Mouse (Mus musculus): Measurements from ENCODE around the gene Dapk1.

The Dapk1 gene

DNA sequence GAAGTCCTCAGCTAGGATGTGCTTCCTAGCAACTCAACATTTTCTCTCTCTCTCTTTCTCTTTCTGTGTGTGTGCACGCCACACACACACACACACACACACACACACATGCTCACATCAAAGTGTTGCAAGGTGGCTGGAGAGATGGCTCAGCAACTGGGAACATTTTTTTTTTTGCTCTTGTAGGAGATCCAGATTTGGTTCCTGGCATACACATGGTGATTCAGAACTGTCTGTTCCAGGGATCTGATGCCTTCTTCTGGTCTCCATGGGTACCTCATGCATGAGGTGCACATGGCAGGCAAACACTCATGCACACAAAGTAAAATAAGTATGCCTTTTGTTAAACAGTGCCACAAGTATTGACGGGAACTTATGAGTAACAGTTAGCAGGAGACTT is 89.2 kb downstream of the Dapk1 start:
- DNase-seq (ENCODE audit: low spot score in 2 of 2) = no peak

DNA sequence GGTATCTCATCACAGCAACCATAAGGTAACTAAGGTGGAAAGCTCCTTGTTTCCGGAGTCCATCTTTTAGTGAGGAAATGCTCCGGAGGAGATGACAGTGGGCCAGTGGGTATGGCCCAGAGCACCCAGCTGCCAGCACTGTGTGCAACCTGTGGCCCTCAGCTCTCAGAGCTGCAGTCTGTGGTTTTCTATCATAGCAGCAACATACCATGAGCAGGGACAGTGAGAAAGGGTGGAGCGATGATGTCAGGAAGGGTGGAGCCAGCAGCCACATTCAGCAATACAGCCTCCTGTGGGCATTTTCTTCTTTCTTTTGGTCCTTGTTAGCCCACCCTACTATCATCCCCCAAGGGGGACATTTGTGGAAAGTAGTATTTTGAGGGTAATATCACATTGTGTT is 90.2 kb downstream of the Dapk1 start:
- no peak for DNase-seq (ENCODE audit: low spot score in 2 of 2)

DNA sequence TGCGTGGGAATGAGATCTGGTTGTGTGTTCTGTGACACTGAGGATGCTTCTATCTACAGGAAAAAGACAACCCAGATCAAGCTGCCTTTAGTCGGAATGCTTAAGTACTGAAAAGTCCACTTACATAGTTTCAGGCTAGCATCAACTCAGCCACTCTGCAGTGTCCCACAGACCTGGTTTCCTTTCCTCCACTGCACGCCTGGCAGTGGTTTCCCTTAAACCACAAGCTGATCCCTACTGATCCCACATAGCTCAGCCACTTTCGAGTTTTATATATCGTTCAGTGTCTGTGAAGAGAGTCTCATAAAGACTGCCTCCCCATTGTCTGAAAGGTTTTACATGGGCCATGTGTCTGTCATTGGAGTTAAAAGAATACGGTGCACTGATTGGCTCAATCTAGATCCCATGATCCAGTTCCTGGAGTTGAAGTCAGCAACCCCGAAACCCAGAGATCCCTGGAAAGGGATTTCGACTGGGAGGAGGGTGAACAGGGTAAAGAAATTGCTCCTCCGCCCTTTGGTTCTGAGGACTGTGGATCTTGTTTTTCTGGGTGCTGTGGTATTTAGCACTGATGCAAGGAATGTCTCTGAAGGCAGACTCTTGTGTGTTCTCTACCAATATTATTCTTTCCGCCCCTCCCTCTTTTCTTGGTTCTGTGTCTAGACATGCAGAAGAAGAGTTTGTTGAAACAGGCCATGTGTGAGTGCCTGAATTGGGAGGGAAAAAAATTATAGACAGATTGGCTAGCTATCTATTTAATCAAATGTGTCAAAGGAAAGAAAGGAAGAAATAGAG is 93.6 kb downstream of the Dapk1 start:
- DNase-seq (ENCODE audit: low spot score in 2 of 2) = no peak

GRCm38 (mm10) chr13:60696323-60696722 is 94.6 kb downstream of the Dapk1 start:
- DNase-seq (ENCODE audit: low spot score in 2 of 2) = no peak

DNA sequence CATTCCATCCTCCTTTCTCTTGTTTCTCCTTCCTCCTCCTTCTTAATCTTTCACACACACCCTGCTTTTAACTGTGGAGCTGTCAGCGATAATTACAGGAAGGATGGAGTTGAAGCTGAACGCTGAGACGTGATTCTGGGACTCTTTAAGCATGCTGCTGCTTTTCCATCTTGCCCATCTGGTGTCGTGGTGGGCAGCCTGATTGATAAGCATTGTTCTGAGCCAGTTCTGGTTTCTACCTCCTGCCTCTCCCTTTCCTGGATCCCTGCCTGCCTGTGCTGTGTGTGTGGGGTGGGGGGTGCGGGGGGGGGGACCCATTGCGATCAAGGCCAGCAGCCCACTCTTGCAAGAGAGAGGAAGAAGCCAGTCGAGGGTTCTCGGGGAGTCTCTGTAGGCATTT is 95.0 kb downstream of the Dapk1 start:
- DNase-seq (ENCODE audit: low spot score in 2 of 2) = no peak

DNA sequence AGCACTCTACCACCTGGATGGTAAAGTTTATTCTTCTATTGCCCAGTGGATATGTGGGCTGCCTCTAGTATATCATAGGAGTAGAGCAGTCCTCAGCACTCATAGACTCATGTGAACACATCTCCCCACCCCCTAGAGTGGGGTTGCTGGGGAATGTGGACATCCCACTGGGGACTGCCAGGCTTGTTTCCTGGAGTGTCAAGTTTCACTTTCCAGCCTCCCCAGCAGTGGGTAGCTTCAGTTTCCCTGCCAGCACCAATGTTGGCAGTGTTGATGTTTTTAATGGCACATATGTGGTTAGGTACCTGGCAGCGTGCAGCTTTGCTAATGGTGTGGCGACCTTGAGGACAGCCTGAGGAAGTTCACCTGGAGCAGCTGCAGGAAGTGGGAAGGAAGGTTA is 96.3 kb downstream of the Dapk1 start:
- DNase-seq (ENCODE audit: low spot score in 2 of 2) = no peak

DNA sequence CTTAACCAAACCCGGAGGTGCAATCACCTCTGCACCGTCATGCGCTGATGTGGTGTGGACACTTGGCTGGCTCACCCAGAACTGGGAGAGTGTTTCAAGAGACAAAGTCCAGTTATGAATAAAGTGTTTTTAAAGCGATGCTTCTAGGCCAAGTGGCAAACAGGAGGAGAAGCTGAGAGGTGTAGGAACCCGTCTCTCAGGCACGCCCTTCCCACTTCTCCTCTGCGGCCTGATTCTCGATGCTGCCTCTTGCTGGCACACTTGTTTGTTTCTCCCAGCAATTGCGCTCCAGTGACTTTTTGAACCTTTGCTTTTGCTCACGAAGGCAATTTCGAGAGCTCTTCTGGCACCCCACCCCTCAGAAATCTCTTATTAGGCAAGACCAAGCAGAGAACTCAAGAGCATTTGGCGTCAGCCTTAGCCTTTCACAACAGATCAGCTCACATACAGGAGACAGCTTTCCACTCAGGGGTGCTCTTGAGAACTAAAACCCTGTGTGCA is 100.0 kb downstream of the Dapk1 start:
- DNase-seq (ENCODE audit: low spot score in 2 of 2) = no peak

- no peak for DNase-seq (ENCODE audit: low spot score in 2 of 2)
These were observed 106.1 kb downstream of the Dapk1 start for GRCm38 (mm10) chr13:60707541-60708468.

DNA sequence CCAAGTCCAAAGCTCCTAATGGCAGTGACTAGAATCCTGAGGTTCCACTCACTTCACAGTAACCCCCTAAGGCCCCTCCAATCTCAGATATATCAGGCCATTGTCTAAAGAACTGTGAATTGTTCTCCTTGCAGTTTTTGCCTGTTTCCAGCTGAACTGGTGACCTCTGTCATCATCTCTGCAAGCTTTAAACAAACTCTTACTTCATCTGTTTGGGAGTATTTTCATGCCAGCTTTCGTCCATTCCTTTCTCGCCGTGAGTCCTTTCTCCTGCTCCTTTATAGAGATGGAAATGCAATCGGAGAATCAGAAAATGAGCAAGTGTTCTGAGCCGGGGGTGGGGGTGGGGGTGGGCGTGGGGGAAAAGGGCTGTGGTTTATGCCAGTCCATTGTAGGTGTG is 107.4 kb downstream of the Dapk1 start:
- DNase-seq (ENCODE audit: low spot score in 2 of 2) = no peak

DNA sequence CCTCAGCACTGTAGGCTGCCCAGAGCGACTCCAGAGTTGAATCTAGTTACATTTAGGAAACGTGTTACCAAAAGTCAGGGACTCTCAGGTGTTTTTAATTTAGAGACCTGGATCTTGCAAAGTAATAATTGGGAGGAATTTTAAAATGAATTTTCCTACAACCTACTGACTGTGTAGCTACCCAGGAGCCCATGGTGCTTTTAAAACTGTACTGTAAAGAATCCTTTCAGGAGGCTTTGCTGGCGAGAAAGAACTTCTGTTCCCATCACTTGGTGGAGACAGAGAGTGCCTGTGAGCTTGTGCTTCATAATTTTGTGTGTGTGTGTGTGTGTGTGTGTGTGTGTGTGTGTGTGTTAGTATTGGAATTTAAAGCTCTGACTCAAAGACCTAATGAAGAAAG is 109.2 kb downstream of the Dapk1 start:
- no peak for DNase-seq (ENCODE audit: low spot score in 2 of 2)

GRCm38 (mm10) chr13:60713537-60713936 is 111.8 kb downstream of the Dapk1 start:
- DNase-seq (ENCODE audit: low spot score in 2 of 2) = no peak

DNA sequence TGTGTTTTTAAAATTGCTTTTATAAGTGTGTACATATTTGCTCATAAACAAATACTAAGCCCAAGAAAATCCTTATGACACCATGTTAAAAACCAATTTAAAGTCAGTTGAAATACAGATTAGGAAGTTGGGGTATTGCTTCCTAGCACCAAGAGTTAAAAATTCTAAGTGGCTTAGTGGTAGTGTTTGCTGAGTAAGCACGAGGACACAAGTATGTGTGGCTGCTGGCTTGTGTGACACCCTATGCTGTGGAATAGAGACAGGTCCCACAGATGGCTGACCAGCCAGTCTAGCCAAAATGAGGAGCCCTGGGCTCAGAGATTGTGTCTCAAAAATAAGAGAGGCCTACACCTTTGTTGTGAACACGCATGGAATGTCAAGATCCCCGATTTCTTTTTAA is 114.4 kb downstream of the Dapk1 start:
- DNase-seq (ENCODE audit: low spot score in 2 of 2) = no peak

DNA sequence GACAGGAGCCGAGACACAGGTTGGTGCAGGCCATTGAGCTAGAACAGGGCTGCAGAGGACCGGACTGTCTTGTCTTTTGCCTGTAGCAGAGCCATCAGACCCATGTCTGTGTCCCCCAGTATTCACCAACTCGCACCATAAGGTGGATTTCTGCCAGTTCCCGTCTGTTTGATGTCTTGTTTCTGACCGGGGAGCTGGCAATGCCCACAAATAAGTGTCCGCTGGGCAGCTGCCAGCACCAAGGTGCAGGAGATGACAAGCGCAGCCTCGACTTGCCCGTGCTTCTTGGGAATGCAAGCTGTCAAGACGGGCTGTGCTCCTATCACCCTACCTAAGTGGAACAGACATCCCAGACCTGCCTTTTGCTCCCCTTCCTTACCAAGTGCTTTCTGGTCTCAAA is 115.7 kb downstream of the Dapk1 start:
- DNase-seq (ENCODE audit: low spot score in 2 of 2) = no peak

DNA sequence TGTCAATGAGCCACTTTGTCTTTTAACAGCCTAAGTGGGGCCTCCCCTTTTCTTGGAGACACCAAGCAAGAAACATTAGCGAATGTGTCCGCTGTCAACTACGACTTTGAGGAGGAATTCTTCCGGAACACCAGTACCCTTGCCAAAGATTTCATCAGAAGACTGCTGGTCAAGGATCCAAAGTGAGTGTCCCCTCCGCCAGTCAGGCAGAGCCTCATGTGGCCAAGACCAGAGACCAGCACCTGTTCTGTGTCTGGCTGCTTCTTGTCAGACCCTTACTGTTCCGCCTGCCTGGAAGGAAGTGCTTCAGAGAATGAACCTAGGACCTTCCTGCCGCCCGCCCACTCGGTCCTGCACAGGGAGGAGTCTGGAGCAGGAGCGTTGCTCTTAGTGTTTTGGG is 117.8 kb downstream of the Dapk1 start:
- DNase-seq (ENCODE audit: low spot score in 2 of 2) = no peak

DNA sequence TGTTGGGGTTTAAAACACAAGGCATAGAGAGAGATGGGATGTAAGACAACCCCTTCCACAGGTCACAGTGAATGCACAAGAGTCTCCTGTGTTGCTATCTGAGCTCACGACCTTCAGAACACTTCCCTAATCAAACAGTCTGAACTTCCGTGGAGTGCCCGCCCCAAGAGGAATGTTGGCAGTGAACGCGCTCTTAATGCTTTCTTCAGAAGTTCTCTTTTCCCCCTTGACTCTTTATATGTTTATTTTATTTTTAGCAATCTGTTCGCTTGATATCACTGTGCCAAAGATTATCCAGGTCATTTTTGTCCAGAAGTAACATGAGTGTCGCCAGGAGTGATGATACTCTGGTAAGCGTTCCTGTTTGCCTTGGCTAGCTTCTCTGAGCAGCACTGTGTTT is 121.0 kb downstream of the Dapk1 start:
- DNase-seq (ENCODE audit: low spot score in 2 of 2) = no peak

DNA sequence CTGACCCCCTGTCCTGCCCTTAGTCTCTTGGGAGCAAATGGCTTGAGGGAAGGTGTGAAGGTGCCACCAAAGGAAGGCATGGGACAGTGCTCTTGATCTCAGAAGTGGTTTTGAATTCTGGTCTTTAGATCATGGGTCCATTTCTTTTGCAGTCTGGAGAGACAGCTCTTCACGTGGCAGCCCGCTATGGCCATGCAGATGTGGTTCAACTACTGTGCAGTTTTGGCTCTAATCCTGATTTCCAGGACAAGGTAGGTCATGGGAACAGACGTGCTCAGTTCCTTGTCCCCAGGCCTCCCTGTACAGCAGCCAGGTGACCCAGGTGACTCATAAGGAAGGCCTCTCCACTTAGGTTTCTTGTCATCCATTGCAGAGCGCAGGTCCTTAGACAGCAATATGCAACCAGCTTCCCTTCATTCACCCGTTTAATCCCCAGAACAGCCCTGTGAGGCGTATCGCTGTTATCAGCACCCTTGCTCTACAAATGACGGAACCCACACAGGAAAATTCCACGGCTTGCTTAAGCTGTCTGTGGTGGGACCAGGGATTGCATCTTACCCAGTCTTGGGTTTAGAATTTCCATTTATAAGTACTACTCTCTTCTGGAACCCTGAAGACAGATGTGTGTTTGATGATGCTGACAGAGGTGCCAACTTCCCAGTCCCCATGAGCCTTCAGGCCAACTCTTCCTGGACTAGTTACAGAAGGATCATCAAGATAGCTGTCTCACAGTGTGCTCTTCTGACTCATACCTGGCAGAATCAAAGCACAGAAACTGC is 126.7 kb downstream of the Dapk1 start:
- DNase-seq (ENCODE audit: low spot score in 2 of 2) = no peak

- no peak for DNase-seq (ENCODE audit: low spot score in 2 of 2)
These were observed 127.3 kb downstream of the Dapk1 start for GRCm38 (mm10) chr13:60729055-60729402.

GRCm38 (mm10) chr13:60730587-60730986 is 128.8 kb downstream of the Dapk1 start:
- no peak for DNase-seq (ENCODE audit: low spot score in 2 of 2)

- no peak for DNase-seq (ENCODE audit: low spot score in 2 of 2)
These were observed 129.3 kb downstream of the Dapk1 start for GRCm38 (mm10) chr13:60731001-60731400.

DNA sequence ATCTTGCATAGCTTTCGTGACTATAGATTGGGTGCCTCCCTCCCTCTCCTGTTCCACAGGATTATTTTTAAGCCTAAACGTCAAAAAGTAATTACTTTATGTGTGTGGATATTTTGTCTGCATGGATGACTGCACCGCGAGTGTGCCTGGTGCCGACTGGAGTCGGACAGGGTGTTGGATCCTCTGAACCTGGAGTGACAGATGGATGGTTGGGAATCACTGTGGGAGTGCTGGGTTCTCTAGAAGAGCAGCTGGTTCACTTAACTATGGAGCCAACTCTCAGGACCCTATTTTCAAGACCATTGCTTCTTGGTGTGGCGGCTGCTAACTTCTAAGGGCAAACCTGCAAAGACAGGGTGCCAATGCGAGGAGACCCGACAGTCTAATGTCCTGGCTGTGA is 133.6 kb downstream of the Dapk1 start:
- DNase-seq (ENCODE audit: low spot score in 2 of 2) = no peak

DNA sequence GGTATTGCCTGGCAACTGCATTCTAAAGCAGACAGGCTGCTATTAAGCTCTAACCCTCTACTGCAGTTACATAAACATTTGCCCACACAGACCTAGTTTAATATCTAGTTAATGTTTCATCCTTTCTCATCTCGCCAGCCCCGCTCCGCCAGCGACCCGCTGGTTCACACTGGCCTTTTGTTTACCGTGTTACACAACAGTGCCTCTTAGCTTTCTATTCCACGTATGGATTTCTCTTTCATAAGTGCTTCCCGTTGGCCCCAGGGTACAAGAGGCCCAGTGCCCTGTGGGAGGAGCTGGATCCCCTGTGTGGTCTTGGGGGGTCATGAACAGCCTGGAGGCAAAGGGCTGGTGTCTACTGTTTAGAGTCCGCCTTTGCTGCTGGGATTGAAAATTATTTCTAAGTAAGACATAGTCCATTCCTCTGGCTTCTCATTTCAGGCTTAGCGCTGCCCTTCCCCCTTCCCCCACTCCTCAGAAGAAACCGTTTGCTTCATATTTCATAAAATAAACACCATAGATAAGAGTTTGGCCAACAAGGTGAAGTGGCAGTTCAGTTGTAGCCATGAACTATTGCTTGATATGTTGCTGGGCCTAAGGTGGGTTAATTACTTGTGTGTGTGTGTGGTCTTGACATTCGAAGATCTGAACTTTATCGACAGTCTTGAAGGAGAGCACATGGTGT is 134.8 kb downstream of the Dapk1 start:
- DNase-seq (ENCODE audit: low spot score in 2 of 2) = no peak

Data from frontal cortex, postnatal 36 days (tissue).